Mouse (Mus musculus) ES-Bruce4 (cell line): Measurements from ENCODE around the gene Bcr.

Source experiments
- CTCF ChIP-seq: IDR thresholded peaks from one replicate; pipeline ENCODE4 v1.8.1; 2011; ENCODE audit warnings: low read depth, low read length
- EP300 ChIP-seq: IDR thresholded peaks from 2 replicates; pipeline ENCODE4 v1.6.1; 2011; ENCODE audit warnings: low read depth, low read length; ENCODE audit not compliant: insufficient read depth
- POLR2A ChIP-seq: IDR thresholded peaks from one replicate; pipeline ENCODE4 v1.8.1; 2011; ENCODE audit warnings: low read length; ENCODE audit not compliant: insufficient read depth

DNA sequence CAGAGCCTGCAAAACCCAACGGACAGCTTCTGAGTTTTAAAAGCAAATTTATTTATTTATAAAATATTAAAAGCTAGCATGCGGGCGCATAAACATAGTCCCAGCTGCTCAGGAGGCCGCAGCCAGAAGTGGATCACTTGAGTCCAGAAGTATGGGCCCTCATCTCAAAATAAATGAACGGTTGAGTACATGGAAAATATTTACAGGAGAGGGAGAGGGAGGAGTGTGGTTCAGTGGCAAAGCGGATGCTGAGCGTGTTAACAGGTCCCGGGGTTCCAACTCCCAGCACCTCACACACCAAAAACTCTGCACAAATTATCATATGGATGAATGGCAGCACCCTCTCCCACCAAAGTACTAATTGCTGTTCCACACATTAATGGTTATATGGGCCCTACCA is 2.1 kb upstream of the Bcr start:
- no peak for TF ChIP-seq CTCF
- no peak for TF ChIP-seq POLR2A
- TF ChIP-seq EP300 = no peak
